Mouse (Mus musculus) E14TG2a.4 (cell line): ENCODE measurements at regions not wholly inside any gene's neighbourhood (a gene's known extent, or its start where the extent isn't known, plus 50 kb on each side); places are given as distances from the start of the nearest gene placed in this dataset.

Experiments used
- H3K27me3 ChIP-seq: 2 replicates; pipeline ENCODE4 v1.6.1; 2014; ENCODE audit warnings: low read length, control low read depth; ENCODE audit not compliant: insufficient read depth
- H3K36me3 ChIP-seq: 2 replicates; pipeline ENCODE4 v1.6.1; 2014; ENCODE audit warnings: low read length, control low read depth; ENCODE audit not compliant: insufficient read depth
- H3K4me1 ChIP-seq: replicated peaks from 2 replicates; pipeline ENCODE4 v1.6.1; 2014; ENCODE audit warnings: low read depth, low read length, control low read depth
- H3K4me3 ChIP-seq: replicated peaks from 2 replicates; pipeline ENCODE4 v1.5.1; 2014; ENCODE audit warnings: mild to moderate bottlenecking, low read length
- H3K9me3 ChIP-seq: 2 replicates; pipeline ENCODE4 v1.6.1; 2014; ENCODE audit warnings: low read length, control low read depth
- CTCF ChIP-seq: conservative IDR thresholded peaks from 2 replicates; pipeline ENCODE4 v1.5.1; 2014; ENCODE audit warnings: low read length
- NANOG ChIP-seq: IDR thresholded peaks from 2 replicates; pipeline ENCODE4 v1.6.1; 2014; ENCODE audit warnings: borderline replicate concordance, low read length, mixed read lengths
- POU5F1 ChIP-seq: IDR thresholded peaks from 2 replicates; pipeline ENCODE4 v1.6.1; 2014; ENCODE audit warnings: low read length, borderline replicate concordance

DNA sequence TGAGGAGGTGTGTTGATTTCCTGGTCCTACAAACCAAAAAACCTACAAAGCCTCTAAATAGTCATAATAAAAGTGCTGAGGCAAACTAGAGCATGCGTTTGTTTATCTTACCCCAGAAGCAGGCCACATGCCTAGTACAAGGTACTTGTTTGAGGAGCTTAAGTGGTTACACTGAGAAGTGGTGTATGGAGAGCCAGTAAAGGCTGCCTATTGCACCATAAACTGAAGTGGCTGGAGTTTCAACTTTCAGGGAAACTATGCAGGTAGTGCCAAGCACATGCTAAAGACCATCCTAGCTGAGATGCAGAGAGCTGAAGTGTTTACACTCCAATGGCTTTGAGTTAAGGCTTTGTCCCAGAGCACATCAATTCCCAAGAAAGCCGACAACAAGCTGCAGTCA lies 86.5 kb upstream of the Fut8 start:
- Histone ChIP-seq H3K36me3 (no peaks in the 10 kb centered on the region), H3K4me1 (no peaks in the 10 kb centered on the region), H3K9me3 (no peaks in the 10 kb centered on the region), H3K4me3 (no peak overlapping the region), H3K27me3 (no peaks in the 10 kb centered on the region)
- TF ChIP-seq CTCF (no peak), NANOG (no peak), POU5F1 (no peak)

DNA sequence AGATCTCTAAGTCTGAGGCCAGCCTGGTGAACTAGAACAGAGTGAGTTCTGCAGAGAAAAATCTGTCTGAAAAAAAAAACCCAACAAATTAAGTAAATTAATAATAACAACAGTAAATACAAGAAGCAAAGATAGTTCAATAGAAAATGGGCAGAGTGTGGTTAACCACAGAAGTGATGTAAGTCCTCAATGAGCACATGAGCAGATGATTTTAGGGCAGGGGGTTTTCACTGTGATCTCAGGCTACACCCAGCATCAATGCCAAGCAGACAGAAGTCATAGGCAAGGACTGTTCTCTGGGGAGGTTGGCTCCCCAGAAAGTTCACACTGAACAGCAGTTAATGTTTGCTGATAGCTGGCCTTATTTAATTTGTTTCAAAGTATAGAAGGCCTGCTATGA lies 88.1 kb upstream of the Fut8 start:
- TF ChIP-seq POU5F1 (no peak), NANOG (no peak), CTCF (no peak)
- Histone ChIP-seq H3K4me1 (no peaks in the 10 kb centered on the region), H3K9me3 (no peaks in the 10 kb centered on the region), H3K27me3 (no peaks in the 10 kb centered on the region), H3K4me3 (no peak overlapping the region), H3K36me3 (no peaks in the 10 kb centered on the region)

DNA sequence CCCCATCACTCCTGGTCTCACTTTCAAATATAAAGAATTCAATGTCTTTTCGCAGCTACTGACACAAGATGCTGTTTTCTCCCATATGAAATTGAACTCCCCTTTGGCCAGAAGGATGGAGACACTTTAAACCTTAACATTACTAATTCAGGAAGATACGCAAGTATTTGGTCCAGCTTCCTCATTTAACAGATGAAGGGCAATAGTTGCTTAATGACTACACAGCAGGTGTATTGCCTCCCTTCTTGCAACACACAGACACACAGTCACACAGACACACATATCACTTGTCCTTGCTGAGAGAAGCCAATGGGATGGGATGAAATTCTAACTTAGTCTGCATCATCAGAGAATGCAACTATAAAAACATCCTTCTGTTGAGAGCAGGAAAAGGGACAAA lies 89.8 kb upstream of the Fut8 start:
- peaks cover 7% of the 10 kb centered on the region for H3K4me1 ChIP-seq
- H3K36me3 ChIP-seq, result no peaks in the 10 kb centered on the region
- TF ChIP-seq CTCF, result no peak
- TF ChIP-seq NANOG, result no peak
- TF ChIP-seq POU5F1, result no peak
- no peaks in the 10 kb centered on the region for H3K27me3 ChIP-seq
- no peak overlapping the region for H3K4me3 ChIP-seq
- no peaks in the 10 kb centered on the region for H3K9me3 ChIP-seq

DNA sequence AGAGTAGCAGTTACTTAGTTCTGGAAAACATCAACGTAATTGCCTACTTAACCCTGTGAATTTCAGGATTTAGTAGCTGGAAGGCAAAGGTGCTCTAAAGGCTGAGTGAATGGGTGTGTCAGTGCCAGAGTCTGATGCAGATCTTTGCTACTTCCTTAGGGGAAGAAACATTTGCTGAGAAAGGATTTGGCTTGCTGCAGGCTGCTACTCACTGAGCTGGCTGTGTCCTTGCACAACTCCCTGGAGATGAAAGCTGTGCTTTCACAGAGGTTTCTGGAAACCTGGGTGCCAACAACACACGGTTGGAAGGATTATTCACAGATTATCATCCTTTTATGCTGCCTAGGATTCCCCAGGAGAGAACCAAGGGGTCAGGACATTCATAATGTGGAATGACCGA lies 94.0 kb upstream of the Fut8 start:
- Histone ChIP-seq H3K27me3 (no peaks in the 10 kb centered on the region; the same call in 1 of the 2 replicates), H3K36me3 (no peaks in the 10 kb centered on the region), H3K4me3 (no peak overlapping the region), H3K4me1 (peaks cover 13% of the 10 kb centered on the region), H3K9me3 (no peaks in the 10 kb centered on the region)
- TF ChIP-seq NANOG (no peak), POU5F1 (no peak), CTCF (no peak)

DNA sequence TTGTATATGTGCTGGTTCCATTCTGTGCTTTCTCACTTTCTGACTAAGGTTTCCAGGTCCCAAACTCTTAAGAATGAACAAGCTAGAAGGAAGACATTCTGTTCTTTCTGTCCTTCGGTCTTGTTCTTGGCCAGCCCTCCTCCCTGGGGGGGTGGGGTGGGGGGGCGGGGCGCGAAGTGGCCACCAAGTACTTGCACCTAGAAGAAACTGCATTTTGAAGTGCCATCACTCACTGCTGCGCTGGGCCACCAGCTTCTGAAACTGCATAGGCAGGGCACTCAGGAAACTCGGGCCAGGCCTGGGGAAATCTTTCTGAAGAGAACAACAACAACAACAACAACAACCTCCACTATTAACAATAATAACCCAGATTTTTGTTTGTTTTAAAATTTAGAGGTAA lies 94.4 kb upstream of the Fut8 start:
- no peaks in the 10 kb centered on the region; the same call in 1 of the 2 replicates for H3K27me3 ChIP-seq
- no peak for TF ChIP-seq CTCF
- TF ChIP-seq NANOG, result no peak
- TF ChIP-seq POU5F1, result no peak
- H3K4me1 ChIP-seq, result peaks cover 13% of the 10 kb centered on the region
- no peaks in the 10 kb centered on the region for H3K36me3 ChIP-seq
- H3K4me3 ChIP-seq, result 0 out of 2 replicates have a peak overlapping the region, but pooled peaks have one; percentile 20
- no peaks in the 10 kb centered on the region for H3K9me3 ChIP-seq

DNA sequence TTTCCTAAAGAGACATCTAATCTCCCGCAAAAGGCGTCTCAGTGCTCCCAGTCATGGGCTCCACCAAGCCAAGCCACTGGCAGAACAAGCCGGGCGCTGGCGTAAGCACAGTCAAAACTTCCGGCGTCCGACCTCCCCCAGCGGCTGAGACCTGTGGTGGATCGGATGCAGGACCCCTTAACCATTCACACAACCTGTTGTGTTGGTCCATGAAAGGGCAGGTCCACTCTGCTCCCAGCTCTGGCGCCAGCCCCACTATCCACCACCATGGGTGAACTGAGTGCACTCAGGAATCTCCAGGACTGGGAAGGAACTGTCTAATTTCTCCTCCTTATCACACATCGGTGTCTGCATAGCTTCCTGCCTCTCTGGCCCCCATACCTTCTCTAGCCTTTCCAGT lies 94.8 kb upstream of the Fut8 start:
- Histone ChIP-seq H3K9me3 (no peaks in the 10 kb centered on the region), H3K4me3 (0 out of 2 replicates have a peak overlapping the region, but pooled peaks have one; percentile 20), H3K27me3 (no peaks in the 10 kb centered on the region; the same call in 1 of the 2 replicates), H3K36me3 (no peaks in the 10 kb centered on the region), H3K4me1 (peaks cover 13% of the 10 kb centered on the region)
- no peak for TF ChIP-seq POU5F1
- TF ChIP-seq NANOG, result no peak
- TF ChIP-seq CTCF, result no peak

DNA sequence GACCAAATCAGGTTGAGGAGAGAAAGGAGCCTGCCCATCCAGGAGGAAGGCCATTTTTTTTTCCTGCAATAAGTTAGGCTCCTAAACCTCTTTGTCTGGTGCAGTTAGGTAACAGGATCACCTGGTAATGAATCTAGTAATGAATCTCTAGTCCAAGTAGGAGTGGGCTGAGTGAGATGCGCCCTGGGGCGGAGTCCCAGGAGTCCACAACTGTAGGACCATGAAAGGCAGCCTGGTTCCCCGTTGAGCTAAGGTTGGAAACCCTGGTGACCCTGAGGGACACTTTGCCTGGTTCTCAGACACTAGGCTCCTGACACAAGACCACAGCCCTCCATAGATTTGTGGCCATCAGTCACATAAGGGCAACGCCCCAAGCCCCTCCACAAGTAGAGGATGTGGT lies 95.7 kb upstream of the Fut8 start:
- TF ChIP-seq POU5F1 (no peak), CTCF (no peak), NANOG (no peak)
- no peaks in the 10 kb centered on the region for H3K36me3 ChIP-seq
- H3K4me1 ChIP-seq, result peaks cover 13% of the 10 kb centered on the region
- H3K9me3 ChIP-seq, result no peaks in the 10 kb centered on the region
- H3K4me3 ChIP-seq, result no peak overlapping the region
- H3K27me3 ChIP-seq, result no peaks in the 10 kb centered on the region; the same call in 1 of the 2 replicates

DNA sequence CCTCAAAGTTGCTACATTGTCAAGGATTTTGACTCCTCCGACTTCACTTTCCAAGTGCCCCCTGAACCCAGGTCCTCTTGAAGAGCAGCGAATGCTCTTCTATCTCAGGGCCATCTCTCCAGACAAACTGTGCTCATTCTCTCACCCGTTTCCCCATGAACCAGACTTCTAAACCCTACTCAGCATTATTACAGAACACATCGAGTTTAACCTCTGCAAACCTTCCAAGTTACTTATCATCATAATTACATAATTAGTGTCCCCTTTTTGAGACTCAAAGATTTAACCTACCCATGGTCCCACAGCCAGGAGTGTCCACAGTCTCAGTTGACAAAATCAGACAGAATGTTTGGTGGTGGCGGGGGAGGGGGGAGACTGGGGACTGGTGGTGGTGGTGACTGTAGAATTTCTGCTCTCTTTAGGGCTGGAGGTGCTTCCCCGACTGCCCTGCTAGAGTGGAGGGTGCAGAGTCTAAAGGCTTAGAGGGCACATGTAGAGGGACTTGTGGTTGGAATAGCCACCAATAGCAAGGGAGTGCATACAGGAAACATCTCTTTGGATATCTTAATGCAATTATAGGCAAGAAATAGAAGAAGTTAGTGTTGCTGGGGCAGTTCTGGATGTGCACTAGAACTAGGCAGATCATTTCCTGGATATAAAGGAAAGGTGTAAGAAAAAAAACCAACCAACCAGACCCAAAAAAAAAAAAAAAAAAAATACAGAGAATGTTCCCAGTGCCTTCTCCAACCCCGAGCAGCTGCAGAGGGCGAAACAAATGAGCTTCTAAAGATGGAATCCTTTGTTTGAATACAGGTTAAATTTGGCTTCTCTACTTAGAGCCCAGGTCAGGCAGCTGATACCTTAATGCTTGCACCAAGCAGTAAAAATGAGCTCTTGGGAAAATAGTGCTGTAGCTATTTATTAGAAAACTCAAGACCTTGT lies 96.4 kb upstream of the Fut8 start:
- Histone ChIP-seq H3K4me1 (peaks cover 13% of the 10 kb centered on the region), H3K4me3 (no peak overlapping the region), H3K36me3 (no peaks in the 10 kb centered on the region), H3K27me3 (no peaks in the 10 kb centered on the region; the same call in 1 of the 2 replicates), H3K9me3 (no peaks in the 10 kb centered on the region)
- TF ChIP-seq NANOG (no peak), CTCF (no peak), POU5F1 (no peak)

DNA sequence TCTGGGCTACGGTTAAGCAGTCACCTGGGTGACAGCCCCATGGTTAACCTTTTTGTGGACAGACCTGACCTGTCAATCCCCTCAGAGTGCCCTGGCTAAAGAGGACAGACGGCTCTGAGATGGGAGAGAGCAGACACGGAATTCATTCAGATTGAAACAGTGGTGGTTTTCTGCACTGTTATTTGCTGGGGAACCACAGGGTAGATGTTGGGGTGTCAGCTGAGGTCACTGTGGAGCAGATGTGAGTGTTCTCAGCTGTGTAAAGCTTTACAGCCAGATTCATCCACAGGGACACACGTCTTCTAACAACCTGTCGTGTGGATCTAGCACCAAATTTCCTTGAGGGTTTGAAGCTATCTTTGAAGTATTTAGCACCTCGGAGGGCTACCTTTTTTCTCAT lies 97.3 kb upstream of the Fut8 start:
- H3K4me3 ChIP-seq, result no peak overlapping the region
- no peaks in the 10 kb centered on the region; the same call in 1 of the 2 replicates for H3K27me3 ChIP-seq
- no peak for TF ChIP-seq POU5F1
- TF ChIP-seq NANOG, result no peak
- no peak for TF ChIP-seq CTCF
- peaks cover 13% of the 10 kb centered on the region for H3K4me1 ChIP-seq
- H3K36me3 ChIP-seq, result no peaks in the 10 kb centered on the region
- no peaks in the 10 kb centered on the region for H3K9me3 ChIP-seq
